Mouse (Mus musculus) embryonic facial prominence, embryonic 12.5 days (tissue): Measurements from ENCODE around the gene Wt1. TPM values are rescaled to one million over a fixed set of nuclear protein-coding genes. Genes with fewer than 3 reads are reported as not detected.

ENCODE experiments used
- ATAC-seq: fragments of 200-750 bp; cut with Nextera tagmentation; 2 replicates; pipeline ENCODE4 v1.8.0; 2017; ENCODE audit not compliant: insufficient number of reproducible peaks, insufficient read depth, low FRiP score, low TSS enrichment
- H3K27ac ChIP-seq: fragments of 300-500 bp; sonication (generic); 2 replicates; pipeline ENCODE4 v1.5.1; 2016; ENCODE audit warnings: mild to moderate bottlenecking
- H3K27me3 ChIP-seq: fragments of 300-500 bp; sonication (generic); 2 replicates; pipeline ENCODE4 v1.6.1; 2016; ENCODE audit warnings: mild to moderate bottlenecking, moderate library complexity
- H3K36me3 ChIP-seq: fragments of 300-500 bp; sonication (generic); 2 replicates; pipeline ENCODE4 v1.6.1; 2016; ENCODE audit warnings: mild to moderate bottlenecking
- H3K4me1 ChIP-seq: fragments of 300-500 bp; sonication (generic); 2 replicates; pipeline ENCODE4 v1.6.1; 2016
- H3K4me2 ChIP-seq: fragments of 300-500 bp; sonication (generic); replicated peaks from 2 replicates; pipeline ENCODE4 v1.6.1; 2016; ENCODE audit warnings: mild to moderate bottlenecking, moderate library complexity
- H3K4me3 ChIP-seq: fragments of 300-500 bp; sonication (generic); 2 replicates; pipeline ENCODE4 v1.5.1; 2016; ENCODE audit warnings: mild to moderate bottlenecking
- H3K9ac ChIP-seq: fragments of 300-500 bp; sonication (generic); 2 replicates; pipeline ENCODE4 v1.6.1; 2016; ENCODE audit warnings: mild to moderate bottlenecking, moderate library complexity
- H3K9me3 ChIP-seq: fragments of 300-500 bp; sonication (generic); 2 replicates; pipeline ENCODE4 v1.6.1; 2016; ENCODE audit warnings: mild to moderate bottlenecking, moderate library complexity
- WGBS: fragments of 180-500 bp; shearing (Covaris S2); methylation state at CpG from one replicate; pipeline ENCODE4 v1.1.7; 2016; 5-methylcytosine and 5-hydroxymethylcytosine counted together
- polyA plus RNA-seq: library from polyadenylated mRNA; unstranded; fragments of >200 nt; fragmentation: Nextera tagmentation; extraction: Ambion mirVana; gene quantifications from 2 replicates; pipeline ENCODE4 v1.2.1, GENCODE M21; 2016

Gene Wt1
- polyA plus RNA-seq, 1 experiment from 2014 or later = 0.78 TPM

GRCm38 (mm10) chr2:105186591-105186990, 60.3 kb downstream of the Wt1 start:
- 65% methylated on average over 5 of the region's 5 CpGs for WGBS
- no peaks in the 10 kb centered on the region for H3K4me1 ChIP-seq
- no peak overlapping the region for H3K27ac ChIP-seq
- no peaks in the 10 kb centered on the region for H3K36me3 ChIP-seq
- H3K9ac ChIP-seq = no peak overlapping the region
- no peak for ATAC-seq
- H3K4me2 ChIP-seq = no peak overlapping the region
- H3K4me3 ChIP-seq = no peak overlapping the region
- no peaks in the 10 kb centered on the region; the same call in 1 of the 2 replicates for H3K27me3 ChIP-seq
- H3K9me3 ChIP-seq = no peaks in the 10 kb centered on the region

GRCm38 (mm10) chr2:105188182-105188581, 61.9 kb downstream of the Wt1 start:
- no peaks in the 10 kb centered on the region; the same call in 1 of the 2 replicates for H3K27me3 ChIP-seq
- H3K4me2 ChIP-seq = no peak overlapping the region
- H3K9ac ChIP-seq = no peak overlapping the region
- no peak overlapping the region for H3K4me3 ChIP-seq
- no peaks in the 10 kb centered on the region for H3K36me3 ChIP-seq
- no peaks in the 10 kb centered on the region for H3K9me3 ChIP-seq
- H3K4me1 ChIP-seq = no peaks in the 10 kb centered on the region
- no peak overlapping the region for H3K27ac ChIP-seq
- WGBS = 75% methylated on average over 10 of the region's 10 CpGs
- no peak for ATAC-seq

- Histone ChIP-seq H3K4me3 (no peak overlapping the region), H3K9ac (no peak overlapping the region), H3K27ac (no peak overlapping the region), H3K4me2 (no peak overlapping the region), H3K27me3 (no peaks in the 10 kb centered on the region; the same call in 1 of the 2 replicates), H3K36me3 (no peaks in the 10 kb centered on the region), H3K9me3 (no peaks in the 10 kb centered on the region), H3K4me1 (no peaks in the 10 kb centered on the region)
- 27% methylated on average over 5 of the region's 5 CpGs for WGBS
- no peak for ATAC-seq
These were observed 63.0 kb downstream of the Wt1 start for GRCm38 (mm10) chr2:105189352-105189751.

DNA sequence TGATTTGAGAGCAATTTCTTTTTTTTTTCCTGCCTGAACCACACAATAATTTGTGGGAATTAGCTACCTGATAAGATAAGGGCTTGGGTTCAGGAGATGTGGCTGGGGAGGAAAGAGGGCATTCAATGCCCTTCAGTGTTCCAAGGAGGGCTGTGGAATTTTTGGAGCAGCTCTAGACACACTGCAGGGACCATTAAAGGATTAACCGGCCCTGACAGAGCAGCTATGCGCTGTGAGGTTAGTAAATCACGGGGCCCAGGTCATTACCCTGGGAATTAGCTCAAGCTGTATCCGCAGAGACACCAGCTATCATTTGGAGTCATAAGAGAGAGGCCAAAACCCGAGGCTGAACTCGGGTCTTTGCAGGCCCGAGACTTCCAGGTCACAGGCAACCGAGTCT, 73.8 kb downstream of the Wt1 start:
- WGBS = 24% methylated on average over 8 of the region's 8 CpGs
- Histone ChIP-seq H3K4me3 (no peak overlapping the region), H3K4me2 (no peak overlapping the region), H3K27me3 (0 out of 2 replicates have a peak, but pooled peaks cover 3% of the 10 kb centered on the region), H3K4me1 (no peaks in the 10 kb centered on the region), H3K36me3 (no peaks in the 10 kb centered on the region), H3K27ac (no peak overlapping the region), H3K9me3 (no peaks in the 10 kb centered on the region), H3K9ac (no peak overlapping the region)
- ATAC-seq = no peak

DNA sequence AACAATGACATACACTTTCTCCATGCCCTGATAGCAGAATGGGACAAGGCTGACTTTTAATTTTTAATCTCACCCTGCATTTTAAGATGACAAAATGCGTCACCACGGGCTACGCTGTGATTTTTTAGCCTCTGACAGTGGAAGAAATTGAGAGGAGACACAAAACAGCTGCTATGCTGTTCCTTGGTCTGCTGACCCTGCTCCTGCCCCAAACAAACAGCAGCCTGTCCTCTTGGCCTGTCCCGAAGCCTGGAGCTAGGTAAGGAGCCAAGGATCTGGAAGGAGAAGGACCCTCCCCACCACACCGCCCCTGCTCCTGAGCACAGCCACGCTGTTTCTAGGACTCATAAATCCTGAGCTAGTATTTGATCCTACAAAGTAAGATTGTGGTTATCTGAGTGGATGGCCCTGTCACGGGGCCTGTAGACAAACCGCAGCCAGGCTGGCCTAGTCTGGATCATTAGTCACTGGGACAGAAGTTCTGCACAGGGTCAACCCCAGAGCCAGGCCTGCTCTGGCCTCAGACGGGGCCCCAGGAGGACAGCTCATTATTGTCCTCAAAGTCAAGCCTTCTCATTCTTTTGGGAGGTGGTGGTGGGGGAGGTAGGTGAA, 80.3 kb downstream of the Wt1 start:
- Histone ChIP-seq H3K4me3 (no peak overlapping the region), H3K9me3 (no peaks in the 10 kb centered on the region), H3K36me3 (no peaks in the 10 kb centered on the region), H3K4me1 (no peaks in the 10 kb centered on the region), H3K9ac (no peak overlapping the region), H3K4me2 (no peak overlapping the region), H3K27ac (no peak overlapping the region), H3K27me3 (0 out of 2 replicates have a peak, but pooled peaks cover 3% of the 10 kb centered on the region)
- ATAC-seq = no peak
- WGBS = 77% methylated on average over 9 of the region's 9 CpGs

GRCm38 (mm10) chr2:105212839-105213238, 86.5 kb downstream of the Wt1 start:
- Histone ChIP-seq H3K27me3 (no peaks in the 10 kb centered on the region), H3K4me2 (no peak overlapping the region), H3K9me3 (no peaks in the 10 kb centered on the region), H3K9ac (no peak overlapping the region), H3K27ac (no peak overlapping the region), H3K4me3 (no peak overlapping the region), H3K36me3 (no peaks in the 10 kb centered on the region), H3K4me1 (no peaks in the 10 kb centered on the region)
- no peak for ATAC-seq
- WGBS = 79% methylated on average over 7 of the region's 7 CpGs

- no peak for ATAC-seq
- H3K9ac ChIP-seq = no peak overlapping the region
- no peak overlapping the region for H3K4me3 ChIP-seq
- H3K9me3 ChIP-seq = no peaks in the 10 kb centered on the region
- H3K4me2 ChIP-seq = no peak overlapping the region
- H3K27me3 ChIP-seq = no peaks in the 10 kb centered on the region
- no peak overlapping the region for H3K27ac ChIP-seq
- H3K4me1 ChIP-seq = no peaks in the 10 kb centered on the region
- no peaks in the 10 kb centered on the region for H3K36me3 ChIP-seq
- 49% methylated on average over 8 of the region's 8 CpGs for WGBS
These were observed 89.6 kb downstream of the Wt1 start for GRCm38 (mm10) chr2:105215914-105216313.

- H3K4me1 ChIP-seq = peaks cover 4% of the 10 kb centered on the region; the same call in 1 of the 2 replicates
- 86% methylated on average over 5 of the region's 5 CpGs for WGBS
- no peaks in the 10 kb centered on the region for H3K9me3 ChIP-seq
These were observed 92.9 kb downstream of the Wt1 start for GRCm38 (mm10) chr2:105219229-105219628.

GRCm38 (mm10) chr2:105219664-105220063, 93.3 kb downstream of the Wt1 start:
- Histone ChIP-seq H3K9me3 (no peaks in the 10 kb centered on the region), H3K4me1 (peaks cover 7% of the 10 kb centered on the region), H3K4me3 (no peak overlapping the region), H3K27me3 (no peaks in the 10 kb centered on the region), H3K9ac (no peak overlapping the region), H3K4me2 (no peak overlapping the region), H3K36me3 (no peaks in the 10 kb centered on the region), H3K27ac (no peak overlapping the region)
- WGBS = 58% methylated on average over 8 of the region's 8 CpGs
- ATAC-seq = no peak

More at GRCm38 (mm10) chr2:105219229-105219628, 92.9 kb downstream of the Wt1 start:
- Histone ChIP-seq H3K27me3 (no peaks in the 10 kb centered on the region), H3K4me2 (no peak overlapping the region), H3K36me3 (no peaks in the 10 kb centered on the region), H3K9ac (no peak overlapping the region), H3K4me3 (no peak overlapping the region), H3K27ac (no peak overlapping the region)
- no peak for ATAC-seq

GRCm38 (mm10) chr2:105220738-105221303, 94.5 kb downstream of the Wt1 start:
- WGBS = 77% methylated on average over 9 of the region's 9 CpGs
- Histone ChIP-seq H3K9ac (no peak overlapping the region), H3K9me3 (no peaks in the 10 kb centered on the region), H3K27me3 (peaks cover under 1% of the 10 kb centered on the region; the same call in 1 of the 2 replicates), H3K4me3 (no peak overlapping the region), H3K27ac (no peak overlapping the region), H3K4me2 (no peak overlapping the region), H3K4me1 (peaks cover 12% of the 10 kb centered on the region), H3K36me3 (no peaks in the 10 kb centered on the region)
- no peak for ATAC-seq
